Mouse (Mus musculus): ENCODE measurements at regions not wholly inside any gene's neighbourhood (a gene's known extent, or its start where the extent isn't known, plus 50 kb on each side); places are given as distances from the start of the nearest gene placed in this dataset.

DNA sequence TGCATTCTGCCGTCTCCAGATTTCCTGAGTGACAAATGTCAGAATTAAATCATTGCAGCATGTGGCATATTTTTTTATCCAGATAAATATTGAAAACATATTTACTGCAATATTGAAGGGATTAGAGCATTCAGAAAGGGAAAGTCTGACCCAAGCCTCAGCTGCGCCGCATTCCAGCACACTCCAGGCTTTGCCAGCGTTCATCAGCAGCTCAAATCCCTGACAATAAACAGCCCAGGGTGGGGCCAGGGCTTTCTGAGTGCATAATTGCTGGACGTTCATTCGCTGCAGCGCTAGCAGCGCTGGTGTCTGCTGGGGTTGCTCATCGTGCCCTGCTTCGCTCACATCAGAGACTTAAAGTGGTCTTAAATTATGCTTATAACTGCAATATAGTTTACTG, 556.6 kb downstream of the Fat4 start:
- Histone ChIP-seq H3K9me3 (ENCODE audit: control insufficient read depth, low read length) (no peaks in the 10 kb centered on the region), H3K4me3 (ENCODE audit: low read length) (no peak overlapping the region), H3K9ac (ENCODE audit: low read depth, low read length) (no peak overlapping the region), H3K36me3 (ENCODE audit: control insufficient read depth, insufficient read depth, low read length) (no peaks in the 10 kb centered on the region), H3K27me3 (replicated peaks; ENCODE audit: control insufficient read depth, insufficient read depth, low read length) (no peaks in the 10 kb centered on the region), H3K4me1 (ENCODE audit: control insufficient read depth, insufficient read depth, low read depth, low read length) (no peaks in the 10 kb centered on the region), H3K27ac (ENCODE audit: low read depth, low read length) (no peak overlapping the region), H3K4me2 (ENCODE audit: low read length) (peak overlapping the region; percentile 16; the same call in 1 of the 2 replicates)
- WGBS = 58% methylated on average over 10 of the region's 10 CpGs
- ATAC-seq = peak; percentile 45; the same call in 1 of the 2 replicates

GRCm38 (mm10) chr3:39455650-39456049, 568.9 kb downstream of the Fat4 start:
- Histone ChIP-seq H3K4me3 (ENCODE audit: low read length) (no peak overlapping the region), H3K27ac (ENCODE audit: low read depth, low read length) (no peak overlapping the region), H3K9me3 (ENCODE audit: control insufficient read depth, low read length) (no peaks in the 10 kb centered on the region), H3K4me2 (ENCODE audit: low read length) (no peak overlapping the region), H3K4me1 (ENCODE audit: control insufficient read depth, insufficient read depth, low read depth, low read length) (no peaks in the 10 kb centered on the region), H3K36me3 (ENCODE audit: control insufficient read depth, insufficient read depth, low read length) (no peaks in the 10 kb centered on the region), H3K27me3 (replicated peaks; ENCODE audit: control insufficient read depth, insufficient read depth, low read length) (no peaks in the 10 kb centered on the region), H3K9ac (ENCODE audit: low read depth, low read length) (no peak overlapping the region)
- no peak for ATAC-seq

- Histone ChIP-seq H3K4me2 (ENCODE audit: low read length) (no peak overlapping the region), H3K4me1 (ENCODE audit: control insufficient read depth, insufficient read depth, low read depth, low read length) (no peaks in the 10 kb centered on the region), H3K9me3 (ENCODE audit: control insufficient read depth, low read length) (no peaks in the 10 kb centered on the region), H3K9ac (ENCODE audit: low read depth, low read length) (no peak overlapping the region), H3K36me3 (ENCODE audit: control insufficient read depth, insufficient read depth, low read length) (no peaks in the 10 kb centered on the region), H3K27ac (ENCODE audit: low read depth, low read length) (no peak overlapping the region), H3K27me3 (replicated peaks; ENCODE audit: control insufficient read depth, insufficient read depth, low read length) (no peaks in the 10 kb centered on the region), H3K4me3 (ENCODE audit: low read length) (no peak overlapping the region)
- peak; percentile 83 for ATAC-seq
- WGBS = 62% methylated on average over 14 of the region's 14 CpGs
Observed at GRCm38 (mm10) chr3:39460183-39460888, 573.6 kb downstream of the Fat4 start.

DNA sequence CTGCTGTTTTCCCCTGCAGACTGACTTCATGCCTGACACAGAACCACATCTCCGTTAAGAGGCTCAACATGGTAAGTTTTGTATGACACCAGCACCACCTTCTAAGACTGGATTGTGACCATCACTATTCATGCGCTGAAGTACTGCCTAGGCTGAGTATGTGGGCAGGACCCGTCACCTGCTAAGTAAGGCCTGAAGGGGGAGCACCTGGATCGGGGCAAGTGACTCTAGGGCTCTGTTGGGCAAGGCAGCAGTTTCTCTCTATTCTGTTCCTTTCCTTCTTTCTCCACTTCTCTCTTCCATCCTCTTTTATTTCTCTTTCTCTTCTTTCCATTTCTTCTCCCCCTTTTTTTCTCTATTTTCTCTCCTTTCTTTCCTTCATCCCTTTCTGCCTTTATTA, 574.8 kb downstream of the Fat4 start:
- no peak overlapping the region for H3K9ac ChIP-seq (ENCODE audit: low read depth, low read length)
- no peak overlapping the region for H3K4me3 ChIP-seq (ENCODE audit: low read length)
- WGBS = 93% methylated on average over 4 of the region's 4 CpGs
- H3K4me2 ChIP-seq (ENCODE audit: low read length) = no peak overlapping the region
- H3K9me3 ChIP-seq (ENCODE audit: control insufficient read depth, low read length) = no peaks in the 10 kb centered on the region
- no peaks in the 10 kb centered on the region for H3K4me1 ChIP-seq (ENCODE audit: control insufficient read depth, insufficient read depth, low read depth, low read length)
- H3K36me3 ChIP-seq (ENCODE audit: control insufficient read depth, insufficient read depth, low read length) = no peaks in the 10 kb centered on the region
- no peaks in the 10 kb centered on the region for H3K27me3 ChIP-seq (replicated peaks; ENCODE audit: control insufficient read depth, insufficient read depth, low read length)
- no peak overlapping the region for H3K27ac ChIP-seq (ENCODE audit: low read depth, low read length)
- ATAC-seq = no peak

DNA sequence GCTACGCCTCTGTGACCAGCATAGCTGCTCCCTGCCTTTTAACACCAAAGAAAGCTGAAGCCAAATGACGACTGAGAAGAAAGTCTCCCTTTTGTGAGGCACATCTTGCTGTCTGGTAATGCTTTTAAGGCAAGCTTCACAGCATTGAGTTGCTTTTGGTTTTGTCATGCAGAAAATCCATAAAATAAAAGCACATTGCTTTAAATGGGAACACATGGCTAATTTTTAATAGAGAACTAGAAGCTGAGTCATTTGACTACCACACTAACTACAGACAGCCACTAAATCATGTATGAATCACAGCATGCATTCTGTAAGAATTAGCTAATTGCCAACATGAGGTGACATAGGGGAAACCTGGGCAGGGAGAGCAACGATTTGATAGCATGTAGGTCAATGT, 579.1 kb downstream of the Fat4 start:
- Histone ChIP-seq H3K27me3 (replicated peaks; ENCODE audit: control insufficient read depth, insufficient read depth, low read length) (no peaks in the 10 kb centered on the region), H3K4me2 (ENCODE audit: low read length) (no peak overlapping the region), H3K36me3 (ENCODE audit: control insufficient read depth, insufficient read depth, low read length) (no peaks in the 10 kb centered on the region), H3K4me3 (ENCODE audit: low read length) (no peak overlapping the region), H3K27ac (ENCODE audit: low read depth, low read length) (no peak overlapping the region), H3K4me1 (ENCODE audit: control insufficient read depth, insufficient read depth, low read depth, low read length) (no peaks in the 10 kb centered on the region), H3K9me3 (ENCODE audit: control insufficient read depth, low read length) (no peaks in the 10 kb centered on the region), H3K9ac (ENCODE audit: low read depth, low read length) (no peak overlapping the region)
- WGBS = 75% methylated on average over 3 of the region's 3 CpGs
- no peak for ATAC-seq

DNA sequence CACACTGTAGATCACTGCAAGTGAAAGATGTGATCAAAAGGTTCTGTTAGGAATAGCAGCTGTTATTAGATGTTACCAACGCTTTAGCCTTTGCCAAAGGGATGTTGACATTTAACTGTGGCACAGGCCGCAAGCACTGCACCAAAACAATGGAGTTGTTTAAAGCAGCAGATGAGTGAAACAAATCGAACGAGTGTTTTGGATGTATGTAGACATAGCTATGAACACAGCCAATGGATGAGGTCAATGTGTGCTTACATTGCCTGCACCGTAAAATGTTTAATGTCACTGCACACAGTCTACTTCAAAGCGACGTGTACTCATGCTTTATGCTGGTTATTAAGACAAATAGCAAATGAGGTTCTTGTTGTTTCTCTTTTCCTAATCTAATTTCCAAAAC, 602.7 kb downstream of the Fat4 start:
- 79% methylated on average over 7 of the region's 7 CpGs for WGBS

GRCm38 (mm10) chr3:39494363-39494762, 607.6 kb downstream of the Fat4 start:
- Histone ChIP-seq H3K9ac (ENCODE audit: low read depth, low read length) (no peak overlapping the region), H3K4me1 (ENCODE audit: control insufficient read depth, insufficient read depth, low read depth, low read length) (no peaks in the 10 kb centered on the region), H3K4me2 (ENCODE audit: low read length) (no peak overlapping the region), H3K27ac (ENCODE audit: low read depth, low read length) (no peak overlapping the region), H3K4me3 (ENCODE audit: low read length) (no peak overlapping the region), H3K36me3 (ENCODE audit: control insufficient read depth, insufficient read depth, low read length) (no peaks in the 10 kb centered on the region), H3K27me3 (replicated peaks; ENCODE audit: control insufficient read depth, insufficient read depth, low read length) (no peaks in the 10 kb centered on the region), H3K9me3 (ENCODE audit: control insufficient read depth, low read length) (no peaks in the 10 kb centered on the region)
- 95% methylated on average over 3 of the region's 3 CpGs for WGBS
- no peak for ATAC-seq

More for the DNA sequence above, 602.7 kb downstream of the Fat4 start:
- H3K9me3 ChIP-seq (ENCODE audit: control insufficient read depth, low read length) = no peaks in the 10 kb centered on the region
- H3K27me3 ChIP-seq (replicated peaks; ENCODE audit: control insufficient read depth, insufficient read depth, low read length) = no peaks in the 10 kb centered on the region
- H3K4me3 ChIP-seq (ENCODE audit: low read length) = no peak overlapping the region
- H3K27ac ChIP-seq (ENCODE audit: low read depth, low read length) = no peak overlapping the region
- no peak for ATAC-seq
- H3K9ac ChIP-seq (ENCODE audit: low read depth, low read length) = no peak overlapping the region
- H3K4me2 ChIP-seq (ENCODE audit: low read length) = no peak overlapping the region
- H3K36me3 ChIP-seq (ENCODE audit: control insufficient read depth, insufficient read depth, low read length) = no peaks in the 10 kb centered on the region
- no peaks in the 10 kb centered on the region for H3K4me1 ChIP-seq (ENCODE audit: control insufficient read depth, insufficient read depth, low read depth, low read length)

DNA sequence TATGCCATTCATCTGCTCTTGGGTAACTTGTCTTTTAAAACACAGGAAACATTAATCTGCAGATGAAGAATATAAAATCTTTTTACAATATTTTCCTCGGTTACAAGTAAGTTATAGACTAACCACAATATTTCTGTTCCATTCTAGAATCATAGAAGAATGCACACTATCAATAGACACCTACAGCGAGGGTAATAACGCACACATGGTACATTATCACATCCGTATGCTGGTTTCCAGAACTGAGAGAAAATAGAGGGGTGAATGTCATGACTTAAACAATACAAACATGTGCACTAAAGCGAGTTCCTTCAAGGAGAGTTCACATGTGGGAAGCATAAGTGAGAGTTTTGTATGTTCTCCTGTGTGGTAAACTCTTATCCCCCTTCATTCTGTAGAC, 641.3 kb downstream of the Fat4 start:
- Histone ChIP-seq H3K4me2 (ENCODE audit: low read length) (no peak overlapping the region), H3K27me3 (replicated peaks; ENCODE audit: control insufficient read depth, insufficient read depth, low read length) (no peaks in the 10 kb centered on the region), H3K36me3 (ENCODE audit: control insufficient read depth, insufficient read depth, low read length) (no peaks in the 10 kb centered on the region), H3K4me1 (ENCODE audit: control insufficient read depth, insufficient read depth, low read depth, low read length) (no peaks in the 10 kb centered on the region), H3K27ac (ENCODE audit: low read depth, low read length) (no peak overlapping the region), H3K4me3 (ENCODE audit: low read length) (no peak overlapping the region), H3K9me3 (ENCODE audit: control insufficient read depth, low read length) (no peaks in the 10 kb centered on the region), H3K9ac (ENCODE audit: low read depth, low read length) (no peak overlapping the region)
- WGBS = 93% methylated on average over 5 of the region's 5 CpGs
- no peak for ATAC-seq

DNA sequence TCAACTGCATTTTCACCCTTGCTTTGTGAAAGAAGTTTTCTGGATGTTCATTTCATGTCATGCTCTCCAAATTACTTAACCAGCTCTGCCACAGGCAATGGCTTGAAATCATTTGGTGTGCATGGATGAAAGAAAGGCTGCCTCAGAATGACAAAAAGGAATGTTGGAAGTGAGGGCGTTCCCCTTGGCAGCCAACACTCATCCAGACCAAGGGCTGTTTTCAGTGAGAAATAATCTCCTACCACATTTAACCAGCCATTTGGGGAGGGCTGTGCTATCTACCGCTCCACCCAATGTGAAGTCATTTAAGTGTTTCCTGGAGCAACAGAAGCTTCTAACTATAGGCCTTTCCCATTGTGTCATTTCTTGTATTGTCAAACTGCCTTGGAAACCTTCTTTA, 650.8 kb downstream of the Fat4 start:
- 85% methylated on average over 2 of the region's 2 CpGs for WGBS
- H3K4me3 ChIP-seq (ENCODE audit: low read length) = no peak overlapping the region

More for the DNA sequence above, 650.8 kb downstream of the Fat4 start:
- Histone ChIP-seq H3K9me3 (ENCODE audit: control insufficient read depth, low read length) (no peaks in the 10 kb centered on the region), H3K36me3 (ENCODE audit: control insufficient read depth, insufficient read depth, low read length) (no peaks in the 10 kb centered on the region), H3K4me2 (ENCODE audit: low read length) (no peak overlapping the region), H3K27ac (ENCODE audit: low read depth, low read length) (no peak overlapping the region), H3K27me3 (replicated peaks; ENCODE audit: control insufficient read depth, insufficient read depth, low read length) (no peaks in the 10 kb centered on the region), H3K4me1 (ENCODE audit: control insufficient read depth, insufficient read depth, low read depth, low read length) (no peaks in the 10 kb centered on the region), H3K9ac (ENCODE audit: low read depth, low read length) (no peak overlapping the region)
- no peak for ATAC-seq

Measured in hindbrain, embryonic 16.5 days (tissue).